Mouse (Mus musculus): Measurements from ENCODE around the gene Rnf113a2. TPM values are rescaled to one million over a fixed set of nuclear protein-coding genes. Genes with fewer than 3 reads are reported as not detected.

Rnf113a2 gene
- polyA plus RNA-seq, 1 experiment from 2014 or later: 30.7 TPM

- Histone ChIP-seq H3K4me2 (ENCODE audit: low read depth, severe bottlenecking) (no peak overlapping the region), H3K9ac (ENCODE audit: low read length) (no peak overlapping the region), H3K9me3 (ENCODE audit: control insufficient read depth, low read length) (no peaks in the 10 kb centered on the region), H3K36me3 (ENCODE audit: control insufficient read depth, insufficient read depth, low read length) (no peaks in the 10 kb centered on the region), H3K27ac (replicated peaks; ENCODE audit: low read depth, low read length) (no peak overlapping the region), H3K27me3 (ENCODE audit: control insufficient read depth, insufficient read depth, low read length) (no peaks in the 10 kb centered on the region), H3K4me3 (ENCODE audit: low read depth, low read length) (no peak overlapping the region), H3K4me1 (ENCODE audit: control insufficient read depth, insufficient read depth, low read length) (no peaks in the 10 kb centered on the region)
- WGBS: 90% methylated on average over 2 of the region's 2 CpGs
- DNase-seq (ENCODE audit: low spot score) (no peak), ATAC-seq (ENCODE audit: insufficient number of reproducible peaks, low FRiP score, low TSS enrichment, low read depth) (no peak)
These were observed 12.8 kb downstream of the Rnf113a2 start for GRCm38 (mm10) chr12:84429825-84430224.

- H3K4me1 ChIP-seq (ENCODE audit: control insufficient read depth, insufficient read depth, low read length): no peaks in the 10 kb centered on the region
- H3K27me3 ChIP-seq (ENCODE audit: control insufficient read depth, insufficient read depth, low read length): no peaks in the 10 kb centered on the region
These were observed 21.7 kb downstream of the Rnf113a2 start for GRCm38 (mm10) chr12:84438697-84439096.

GRCm38 (mm10) chr12:84442526-84442925, 25.5 kb downstream of the Rnf113a2 start:
- H3K9ac ChIP-seq (ENCODE audit: low read length): no peak overlapping the region
- ATAC-seq (ENCODE audit: insufficient number of reproducible peaks, low FRiP score, low TSS enrichment, low read depth) (no peak), DNase-seq (ENCODE audit: low spot score) (no peak)
- 73% methylated on average over 4 of the region's 4 CpGs for WGBS
- H3K4me2 ChIP-seq (ENCODE audit: low read depth, severe bottlenecking): no peak overlapping the region
- no peaks in the 10 kb centered on the region for H3K27me3 ChIP-seq (ENCODE audit: control insufficient read depth, insufficient read depth, low read length)
- H3K27ac ChIP-seq (replicated peaks; ENCODE audit: low read depth, low read length): no peak overlapping the region
- H3K4me3 ChIP-seq (ENCODE audit: low read depth, low read length): no peak overlapping the region
- no peaks in the 10 kb centered on the region for H3K4me1 ChIP-seq (ENCODE audit: control insufficient read depth, insufficient read depth, low read length)
- no peaks in the 10 kb centered on the region for H3K36me3 ChIP-seq (ENCODE audit: control insufficient read depth, insufficient read depth, low read length)
- no peaks in the 10 kb centered on the region for H3K9me3 ChIP-seq (ENCODE audit: control insufficient read depth, low read length)

More at GRCm38 (mm10) chr12:84438697-84439096, 21.7 kb downstream of the Rnf113a2 start:
- DNase-seq (ENCODE audit: low spot score) (no peak), ATAC-seq (ENCODE audit: insufficient number of reproducible peaks, low FRiP score, low TSS enrichment, low read depth) (no peak)
- H3K27ac ChIP-seq (replicated peaks; ENCODE audit: low read depth, low read length): no peak overlapping the region
- H3K4me2 ChIP-seq (ENCODE audit: low read depth, severe bottlenecking): no peak overlapping the region
- no peak overlapping the region for H3K4me3 ChIP-seq (ENCODE audit: low read depth, low read length)
- H3K9ac ChIP-seq (ENCODE audit: low read length): no peak overlapping the region
- H3K9me3 ChIP-seq (ENCODE audit: control insufficient read depth, low read length): no peaks in the 10 kb centered on the region
- 52% methylated on average over 2 of the region's 2 CpGs for WGBS
- no peaks in the 10 kb centered on the region for H3K36me3 ChIP-seq (ENCODE audit: control insufficient read depth, insufficient read depth, low read length)

GRCm38 (mm10) chr12:84447386-84447785, 30.4 kb downstream of the Rnf113a2 start:
- no peak overlapping the region for H3K27ac ChIP-seq (replicated peaks; ENCODE audit: low read depth, low read length)
- H3K4me3 ChIP-seq (ENCODE audit: low read depth, low read length): no peak overlapping the region
- no peak for ATAC-seq (ENCODE audit: insufficient number of reproducible peaks, low FRiP score, low TSS enrichment, low read depth)
- H3K4me2 ChIP-seq (ENCODE audit: low read depth, severe bottlenecking): no peak overlapping the region
- whole genome bisulfite sequencing: 56% methylated on average over 1 of the region's 1 CpGs
- peaks cover 7% of the 10 kb centered on the region; the same call in 1 of the 2 replicates for H3K4me1 ChIP-seq (ENCODE audit: control insufficient read depth, insufficient read depth, low read length)
- no peak for DNase-seq (ENCODE audit: low spot score)
- no peaks in the 10 kb centered on the region for H3K36me3 ChIP-seq (ENCODE audit: control insufficient read depth, insufficient read depth, low read length)
- H3K9me3 ChIP-seq (ENCODE audit: control insufficient read depth, low read length): no peaks in the 10 kb centered on the region
- no peak overlapping the region for H3K9ac ChIP-seq (ENCODE audit: low read length)
- no peaks in the 10 kb centered on the region for H3K27me3 ChIP-seq (ENCODE audit: control insufficient read depth, insufficient read depth, low read length)

- no peak for ATAC-seq (ENCODE audit: insufficient number of reproducible peaks, low FRiP score, low TSS enrichment, low read depth)
- Histone ChIP-seq H3K27me3 (ENCODE audit: control insufficient read depth, insufficient read depth, low read length) (no peaks in the 10 kb centered on the region), H3K4me1 (ENCODE audit: control insufficient read depth, insufficient read depth, low read length) (peaks cover 7% of the 10 kb centered on the region; the same call in 1 of the 2 replicates), H3K27ac (replicated peaks; ENCODE audit: low read depth, low read length) (no peak overlapping the region), H3K4me3 (ENCODE audit: low read depth, low read length) (no peak overlapping the region), H3K9me3 (ENCODE audit: control insufficient read depth, low read length) (no peaks in the 10 kb centered on the region), H3K36me3 (ENCODE audit: control insufficient read depth, insufficient read depth, low read length) (no peaks in the 10 kb centered on the region), H3K4me2 (ENCODE audit: low read depth, severe bottlenecking) (no peak overlapping the region), H3K9ac (ENCODE audit: low read length) (no peak overlapping the region)
- no peak for DNase-seq (ENCODE audit: low spot score)
- 85% methylated on average over 6 of the region's 6 CpGs for WGBS
These were observed 31.2 kb downstream of the Rnf113a2 start for GRCm38 (mm10) chr12:84448181-84448580.

GRCm38 (mm10) chr12:84449887-84450286, 32.9 kb downstream of the Rnf113a2 start:
- Histone ChIP-seq H3K36me3 (ENCODE audit: control insufficient read depth, insufficient read depth, low read length) (no peaks in the 10 kb centered on the region), H3K27ac (replicated peaks; ENCODE audit: low read depth, low read length) (no peak overlapping the region), H3K4me3 (ENCODE audit: low read depth, low read length) (peak overlapping the region; percentile 55), H3K9me3 (ENCODE audit: control insufficient read depth, low read length) (no peaks in the 10 kb centered on the region), H3K9ac (ENCODE audit: low read length) (no peak overlapping the region), H3K27me3 (ENCODE audit: control insufficient read depth, insufficient read depth, low read length) (no peaks in the 10 kb centered on the region), H3K4me2 (ENCODE audit: low read depth, severe bottlenecking) (peak overlapping the region; percentile 81), H3K4me1 (ENCODE audit: control insufficient read depth, insufficient read depth, low read length) (peaks cover 7% of the 10 kb centered on the region; the same call in 1 of the 2 replicates)
- no peak for ATAC-seq (ENCODE audit: insufficient number of reproducible peaks, low FRiP score, low TSS enrichment, low read depth)
- DNase-seq (ENCODE audit: low spot score): no peak
- 51% methylated on average over 10 of the region's 10 CpGs for WGBS

- H3K4me1 ChIP-seq (ENCODE audit: control insufficient read depth, insufficient read depth, low read length): peaks cover 7% of the 10 kb centered on the region; the same call in 1 of the 2 replicates
- ATAC-seq (ENCODE audit: insufficient number of reproducible peaks, low FRiP score, low TSS enrichment, low read depth) (no peak), DNase-seq (ENCODE audit: low spot score) (peak; percentile 23)
- H3K4me3 ChIP-seq (ENCODE audit: low read depth, low read length): peak overlapping the region; percentile 55
- no peaks in the 10 kb centered on the region for H3K36me3 ChIP-seq (ENCODE audit: control insufficient read depth, insufficient read depth, low read length)
- no peaks in the 10 kb centered on the region for H3K27me3 ChIP-seq (ENCODE audit: control insufficient read depth, insufficient read depth, low read length)
- H3K4me2 ChIP-seq (ENCODE audit: low read depth, severe bottlenecking): peak overlapping the region; percentile 81
- peak overlapping the region; percentile 21; the same call in 1 of the 2 replicates for H3K27ac ChIP-seq (replicated peaks; ENCODE audit: low read depth, low read length)
- under 1% methylated on average over 6 of the region's 6 CpGs for WGBS
- peak overlapping the region; percentile 56 for H3K9ac ChIP-seq (ENCODE audit: low read length)
- H3K9me3 ChIP-seq (ENCODE audit: control insufficient read depth, low read length): no peaks in the 10 kb centered on the region
These were observed 33.3 kb downstream of the Rnf113a2 start for GRCm38 (mm10) chr12:84450351-84450717.

- Histone ChIP-seq H3K36me3 (ENCODE audit: control insufficient read depth, insufficient read depth, low read length) (no peaks in the 10 kb centered on the region), H3K4me3 (ENCODE audit: low read depth, low read length) (peak within 1 kb of the TSS; percentile 55), H3K27me3 (ENCODE audit: control insufficient read depth, insufficient read depth, low read length) (no peaks in the 10 kb centered on the region), H3K27ac (replicated peaks; ENCODE audit: low read depth, low read length) (peak within 1 kb of the TSS; percentile 21; the same call in 1 of the 2 replicates), H3K4me1 (ENCODE audit: control insufficient read depth, insufficient read depth, low read length) (peaks cover 7% of the 10 kb centered on the region; the same call in 1 of the 2 replicates), H3K4me2 (ENCODE audit: low read depth, severe bottlenecking) (peak within 1 kb of the TSS; percentile 88), H3K9me3 (ENCODE audit: control insufficient read depth, low read length) (no peaks in the 10 kb centered on the region), H3K9ac (ENCODE audit: low read length) (peak within 1 kb of the TSS; percentile 56)
- ATAC-seq (ENCODE audit: insufficient number of reproducible peaks, low FRiP score, low TSS enrichment, low read depth): peak; percentile 99
- peak; percentile 95 for DNase-seq (ENCODE audit: low spot score)
- under 1% methylated on average over 49 of the region's 49 CpGs for WGBS
These were observed 34.0 kb downstream of the Rnf113a2 start, which contains the start of the genes Aldh6a1 and Lin52 for GRCm38 (mm10) chr12:84450718-84451646. TSS of gene Aldh6a1 (minus strand) at chr12:84451004. TSS of gene Lin52 (plus strand) at chr12:84451422.

All from limb, embryonic 11.5 days (tissue).